Comparison of ENCODE assay signal across 34 mouse cellular contexts in the genomic region with DNA sequence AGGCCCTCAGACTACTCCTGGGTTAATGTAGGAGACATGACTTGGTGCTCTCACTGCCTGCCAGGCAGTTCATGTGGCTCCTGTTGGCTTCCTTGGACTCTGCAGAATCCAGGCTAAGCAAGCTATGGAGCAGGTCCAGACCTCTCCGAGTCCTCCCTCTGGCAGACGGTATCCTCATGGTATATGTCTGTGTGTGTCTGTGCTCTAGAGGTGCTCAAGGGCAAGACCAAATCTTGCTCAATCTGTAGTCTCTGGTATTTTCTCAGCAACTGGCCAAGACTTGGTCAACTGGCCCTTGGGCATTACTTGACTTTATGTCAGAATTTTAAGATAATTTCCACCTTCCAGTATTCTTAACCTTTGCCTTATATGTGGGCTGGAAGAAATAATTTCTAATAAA. TPM values are rescaled to one million over a fixed set of nuclear protein-coding genes. Genes with fewer than 3 reads are reported as not detected.
"Had no signal": no experiment of that assay in that cellular context is flagged by ENCODE, and none has a peak within 500 bp of the region (broad histone marks: within the 10 kb centered on the region; RNA-seq: fewer than 3 reads in every experiment).

No protein-coding gene starts in this region.

- ATAC-seq: hindbrain, embryonic 16.5 days; hindbrain, postnatal 0 days; inflammation-experienced regulatory T-cells, adult 6 months; intestine, embryonic 15.5 days; intestine, embryonic 16.5 days; intestine, postnatal 0 days had no signal

- H3K4me2 ChIP-seq: heart, embryonic 13.5 days; heart, embryonic 15.5 days; hindbrain, embryonic 12.5 days; hindbrain, embryonic 13.5 days; hindbrain, embryonic 14.5 days; hindbrain, embryonic 15.5 days; intestine, embryonic 15.5 days; kidney, embryonic 15.5 days had no signal

- H3K4me3 ChIP-seq: heart, embryonic 13.5 days; heart, embryonic 15.5 days; hindbrain, embryonic 10.5 days; hindbrain, embryonic 12.5 days; hindbrain, embryonic 13.5 days; hindbrain, embryonic 15.5 days; intestine, embryonic 15.5 days; kidney, embryonic 15.5 days; layer of hippocampus, adult 2 months; left cerebral cortex, adult 2 months had no signal

- DNase-seq: heart, postnatal 10 days; heart, postnatal 14 days; heart, postnatal 36 days; heart, postnatal 4 days; kidney, adult 11 months; kidney, adult 18-20 months; kidney, adult 2 months; kidney, adult 8-10 months; kidney, adult 9 months; kidney, postnatal 10 days; kidney, postnatal 14 days; kidney, postnatal 25 days; kidney, postnatal 36 days; kidney, postnatal 4 days; layer of hippocampus, adult 9-11 months; layer of hippocampus, postnatal 36 days had no signal

- H3K27ac ChIP-seq: heart, embryonic 13.5 days; heart, embryonic 15.5 days; hindbrain, embryonic 10.5 days; hindbrain, embryonic 12.5 days; hindbrain, embryonic 13.5 days; hindbrain, embryonic 14.5 days; hindbrain, embryonic 15.5 days; hindbrain, postnatal 0 days; intestine, embryonic 15.5 days; kidney, embryonic 15.5 days; kidney, postnatal 0 days; layer of hippocampus, adult 2 months; left cerebral cortex, adult 2 months had no signal

- H3K9me3 ChIP-seq: heart, embryonic 13.5 days; heart, embryonic 15.5 days; hindbrain, embryonic 10.5 days; hindbrain, embryonic 12.5 days; hindbrain, embryonic 13.5 days; hindbrain, embryonic 15.5 days; intestine, embryonic 15.5 days; kidney, embryonic 15.5 days had no signal

- H3K4me1 ChIP-seq: heart, embryonic 13.5 days; hindbrain, embryonic 10.5 days; hindbrain, embryonic 12.5 days; hindbrain, embryonic 13.5 days; hindbrain, embryonic 15.5 days; intestine, embryonic 15.5 days; kidney, embryonic 15.5 days had no signal

- H3K27me3 ChIP-seq: heart, embryonic 13.5 days; heart, embryonic 15.5 days; hindbrain, embryonic 12.5 days; hindbrain, embryonic 13.5 days; hindbrain, embryonic 15.5 days; intestine, embryonic 15.5 days; kidney, embryonic 15.5 days had no signal

- H3K9ac ChIP-seq: heart, embryonic 13.5 days; heart, embryonic 15.5 days; hindbrain, embryonic 12.5 days; hindbrain, embryonic 13.5 days; hindbrain, embryonic 14.5 days; hindbrain, embryonic 15.5 days; intestine, embryonic 15.5 days; kidney, embryonic 15.5 days had no signal

RNA-seq across cellular contexts. Expression of gene Tubb2b, which starts 55.1 kb away (rescaled TPM):
- total RNA-seq: hematopoietic stem cell, adult 5-6 weeks had no signal
